Mouse (Mus musculus) MEL (cell line): ENCODE results near the gene Cd47.

ENCODE experiments used
- BHLHE40 ChIP-seq: IDR thresholded peaks from 2 replicates; pipeline ENCODE4 v1.6.1; 2012; ENCODE audit warnings: low read depth, mild to moderate bottlenecking, inconsistent platforms, low read length, improper control_type of control experiment, borderline replicate concordance
- CHD2 ChIP-seq: IDR thresholded peaks from 2 replicates; pipeline ENCODE4 v1.6.1; 2011; ENCODE audit warnings: low read length, improper control_type of control experiment
- CTCF ChIP-seq, 3 experiments: IDR thresholded peaks in 2 of 3; conservative IDR thresholded peaks in 1 of 3; 2 replicates each; pipeline ENCODE4 v1.5.1; 2011 to 2012; ENCODE audit warnings: low read length in 3 of 3, low read depth in 2 of 3, mild to moderate bottlenecking in 2 of 3, improper control_type of control experiment in 1 of 3, inconsistent platforms in 1 of 3, mixed read lengths in 1 of 3, moderate library complexity in 1 of 3; ENCODE audit not compliant: control insufficient read depth in 1 of 3, insufficient read depth in 1 of 3, poor library complexity in 1 of 3, severe bottlenecking in 1 of 3
- GABPA ChIP-seq: IDR thresholded peaks from 2 replicates; pipeline ENCODE4 v1.6.1; 2012; ENCODE audit warnings: low read depth, mild to moderate bottlenecking, inconsistent platforms, low read length, improper control_type of control experiment, moderate library complexity
- MEF2A ChIP-seq: IDR thresholded peaks from 2 replicates; pipeline ENCODE4 v1.6.1; 2014; ENCODE audit warnings: low read depth, mild to moderate bottlenecking, inconsistent platforms, low read length, improper control_type of control experiment; ENCODE audit not compliant: poor library complexity, insufficient replicate concordance, severe bottlenecking; ENCODE audit errors: extremely low read depth
- MYC ChIP-seq: IDR thresholded peaks from 2 replicates; pipeline ENCODE4 v1.6.1; 2011; ENCODE audit warnings: low read depth, mild to moderate bottlenecking, low read length, improper control_type of control experiment, moderate library complexity
- POLR2A ChIP-seq, 2 experiments: IDR thresholded peaks; 2 replicates each; pipeline ENCODE4 v1.6.1; 2011 to 2012; ENCODE audit warnings: low read length in 2 of 2, mild to moderate bottlenecking in 2 of 2, control low read depth in 1 of 2, improper control_type of control experiment in 1 of 2, low read depth in 1 of 2, moderate library complexity in 1 of 2; ENCODE audit not compliant: control insufficient read depth in 1 of 2, insufficient read depth in 1 of 2, poor library complexity in 1 of 2
- POLR2AphosphoS5 ChIP-seq: IDR thresholded peaks from 2 replicates; pipeline ENCODE4 v1.6.1; 2012; ENCODE audit warnings: low read depth, borderline replicate concordance, mild to moderate bottlenecking, inconsistent platforms, low read length, moderate library complexity, mixed read lengths
- TAL1 ChIP-seq: IDR thresholded peaks from 2 replicates; pipeline ENCODE4 v1.6.1; 2012; ENCODE audit warnings: mild to moderate bottlenecking, inconsistent platforms, low read length, moderate library complexity, mixed read lengths
- USF1 ChIP-seq: IDR thresholded peaks from 2 replicates; pipeline ENCODE4 v1.6.1; 2014; ENCODE audit warnings: low read depth, mild to moderate bottlenecking, inconsistent platforms, low read length, improper control_type of control experiment, moderate library complexity
- USF2 ChIP-seq, 2 experiments: IDR thresholded peaks; 2 replicates each; pipeline ENCODE4 v1.6.1; 2011 to 2012; ENCODE audit warnings: improper control_type of control experiment in 2 of 2, low read length in 2 of 2, borderline replicate concordance in 1 of 2, inconsistent platforms in 1 of 2, low read depth in 1 of 2, mild to moderate bottlenecking in 1 of 2; ENCODE audit not compliant: insufficient read depth in 1 of 2
- ZC3H11A ChIP-seq: IDR thresholded peaks from 2 replicates; pipeline ENCODE4 v1.6.1; 2012; ENCODE audit warnings: low read depth, mild to moderate bottlenecking, inconsistent platforms, low read length, improper control_type of control experiment
- ZKSCAN1 ChIP-seq: IDR thresholded peaks from 2 replicates; pipeline ENCODE4 v1.6.1; 2012; ENCODE audit warnings: low read depth, mild to moderate bottlenecking, inconsistent platforms, low read length, improper control_type of control experiment, moderate library complexity
- ZNF384 ChIP-seq: IDR thresholded peaks from 2 replicates; pipeline ENCODE4 v1.6.1; 2012; ENCODE audit warnings: low read depth, mild to moderate bottlenecking, inconsistent platforms, low read length, improper control_type of control experiment

GRCm38 (mm10) chr16:49909536-49909935 lies 109.2 kb downstream of the Cd47 start:
- TF ChIP-seq ZKSCAN1: no peak
- no peak for TF ChIP-seq MEF2A
- no peak for TF ChIP-seq CTCF (IDR thresholded peaks at IDR 0.05 in 2 of 3, conservative IDR thresholded peaks at IDR 0.05 in 1 of 3; ENCODE audit: control insufficient read depth in 1 of 3, insufficient read depth in 1 of 3, low read depth in 2 of 3, low read length in 3 of 3, poor library complexity in 1 of 3, severe bottlenecking in 1 of 3)
- no peak for TF ChIP-seq CHD2
- no peak for TF ChIP-seq TAL1
- no peak for TF ChIP-seq USF1
- TF ChIP-seq BHLHE40: no peak
- no peak for TF ChIP-seq POLR2AphosphoS5
- TF ChIP-seq ZC3H11A: no peak
- TF ChIP-seq POLR2A (IDR thresholded peaks at IDR 0.05; ENCODE audit: control insufficient read depth in 1 of 2, insufficient read depth in 1 of 2, low read depth in 1 of 2, low read length in 2 of 2, poor library complexity in 1 of 2): no peak
- TF ChIP-seq GABPA: no peak
- no peak for TF ChIP-seq USF2 (IDR thresholded peaks at IDR 0.05; ENCODE audit: borderline replicate concordance in 1 of 2, insufficient read depth in 1 of 2, low read depth in 1 of 2, low read length in 2 of 2)
- TF ChIP-seq ZNF384: no peak
- no peak for TF ChIP-seq MYC
